In genomic region chr4:119733184-119733880, GRCm38 (mm10) we compare ENCODE assay signal across 8 mouse cellular contexts. TPM values are rescaled to one million over a fixed set of nuclear protein-coding genes. Genes with fewer than 3 reads are reported as not detected.
DNase-seq lines count a peak whose midpoint lies in the region; ATAC-seq and TF ChIP-seq lines count a peak whose summit lies in the region.

Gene Hivep3, plus strand, starts transcription at chr4:119733784.

- 0% methylated on average over 47 of the region's 47 CpGs for WGBS in forebrain, embryonic 10.5 days
- under 1% methylated on average over 40 of the region's 47 CpGs for WGBS in heart, embryonic 14.5 days
- 1% methylated on average over 40 of the region's 47 CpGs for WGBS in liver, embryonic 11.5 days

- no peaks in the 10 kb centered on the region for H3K36me3 ChIP-seq in forebrain, embryonic 10.5 days (replicated peaks)
- H3K36me3 ChIP-seq in heart, embryonic 14.5 days (ENCODE audit: control insufficient read depth, insufficient read depth, low read length): no peaks in the 10 kb centered on the region
- no peaks in the 10 kb centered on the region for H3K36me3 ChIP-seq in liver, embryonic 11.5 days (ENCODE audit: control insufficient read depth, insufficient read depth, low read length)
- no peaks in the 10 kb centered on the region for H3K36me3 ChIP-seq in myocyte (ENCODE audit: control insufficient read depth, insufficient read depth)

- peak; percentile 93 for DNase-seq in c-Kit-positive CD71-positive TER-119-negative erythroid progenitor cells, embryonic 14.5 days (ENCODE audit: low read depth)
- peak; percentile 100 for DNase-seq in forebrain, embryonic 10.5 days (ENCODE audit: extremely low spot score, low spot score)
- peak; percentile 100 for DNase-seq in kidney, postnatal 10 days
- peak; percentile 100 for DNase-seq in liver, embryonic 11.5 days (ENCODE audit: low spot score)
- DNase-seq in spleen, postnatal 4 days (ENCODE audit: low spot score in 2 of 2): peak; percentile 98 to 99

- H3K9me3 ChIP-seq in forebrain, embryonic 10.5 days: no peaks in the 10 kb centered on the region
- H3K9me3 ChIP-seq in heart, embryonic 14.5 days (ENCODE audit: control insufficient read depth, low read length): no peaks in the 10 kb centered on the region
- no peaks in the 10 kb centered on the region for H3K9me3 ChIP-seq in liver, embryonic 11.5 days (ENCODE audit: control insufficient read depth, low read length)

- peaks cover 39% of the 10 kb centered on the region for H3K27me3 ChIP-seq in forebrain, embryonic 10.5 days (ENCODE audit: poor library complexity, severe bottlenecking)
- H3K27me3 ChIP-seq in heart, embryonic 14.5 days (ENCODE audit: control insufficient read depth, insufficient read depth, low read length): peaks cover 14% of the 10 kb centered on the region
- H3K27me3 ChIP-seq in liver, embryonic 11.5 days (replicated peaks; ENCODE audit: control insufficient read depth, insufficient read depth, low read length): peaks cover 22% of the 10 kb centered on the region
- H3K27me3 ChIP-seq in myocyte (ENCODE audit: control insufficient read depth, insufficient read depth, insufficient read length): peaks cover 27% of the 10 kb centered on the region

- H3K9ac ChIP-seq in heart, embryonic 14.5 days (ENCODE audit: low read length): peak within 1 kb of the TSS; percentile 78
- peak within 1 kb of the TSS; percentile 35; the same call in 1 of the 2 replicates for H3K9ac ChIP-seq in liver, embryonic 11.5 days (ENCODE audit: low read depth, low read length)

- H3K4me3 ChIP-seq in forebrain, embryonic 10.5 days: peak within 1 kb of the TSS; percentile 83
- H3K4me3 ChIP-seq in heart, embryonic 14.5 days (ENCODE audit: control insufficient read depth in 1 of 2, insufficient read depth in 1 of 2, low read depth in 1 of 2, low read length in 2 of 2): peak within 1 kb of the TSS; percentile 72 to 95
- H3K4me3 ChIP-seq in liver, embryonic 11.5 days (ENCODE audit: low read depth, low read length): peak within 1 kb of the TSS; percentile 72
- H3K4me3 ChIP-seq in myocyte: no peak within 1 kb of the TSS

- TF ChIP-seq POLR2A in myocyte (IDR thresholded peaks at IDR 0.05; ENCODE audit: insufficient read length, low read depth): no peak

- H3K4me2 ChIP-seq in heart, embryonic 14.5 days (ENCODE audit: low read length): peak within 1 kb of the TSS; percentile 100
- peak within 1 kb of the TSS; percentile 98 for H3K4me2 ChIP-seq in liver, embryonic 11.5 days
- peak within 1 kb of the TSS; percentile 96 for H3K4me2 ChIP-seq in myocyte (ENCODE audit: low read depth)

- H3K27ac ChIP-seq in forebrain, embryonic 10.5 days: peak within 1 kb of the TSS; percentile 40; the same call in 1 of the 2 replicates
- H3K27ac ChIP-seq in heart, embryonic 14.5 days (replicated peaks in 1 of 2; ENCODE audit: control insufficient read depth in 1 of 2, insufficient read depth in 1 of 2, low read depth in 2 of 2, low read length in 2 of 2): peak within 1 kb of the TSS; percentile 71 to 72
- H3K27ac ChIP-seq in liver, embryonic 11.5 days (ENCODE audit: low read depth, low read length): no peak within 1 kb of the TSS; the same call in 1 of the 2 replicates

- ATAC-seq in CD4-positive, CD25-positive, alpha-beta regulatory T cell, adult 4 months: peak; percentile 96
- ATAC-seq in heart, embryonic 14.5 days (ENCODE audit: insufficient number of reproducible peaks, insufficient read depth, low FRiP score, low read depth): peak; percentile 99
- ATAC-seq in liver, embryonic 11.5 days (replicated peaks; ENCODE audit: low FRiP score): peak; percentile 99

- H3K4me1 ChIP-seq in forebrain, embryonic 10.5 days: peaks cover 17% of the 10 kb centered on the region
- 0 out of 4 replicates have a peak, but pooled peaks cover 2 to 4% of the 10 kb centered on the region in 2 experiments for H3K4me1 ChIP-seq in heart, embryonic 14.5 days (ENCODE audit: control insufficient read depth in 2 of 2, insufficient read depth in 2 of 2, low read length in 2 of 2)
- H3K4me1 ChIP-seq in liver, embryonic 11.5 days (replicated peaks; ENCODE audit: control insufficient read depth, insufficient read depth, low read length): peaks cover under 1% of the 10 kb centered on the region; the same call in 1 of the 2 replicates

- H3K79me2 ChIP-seq in myocyte (ENCODE audit: control insufficient read depth, insufficient read depth): no peaks in the 10 kb centered on the region

- H3ac ChIP-seq in myocyte (ENCODE audit: control insufficient read depth, insufficient read length): no peak within 1 kb of the TSS

TF ChIP-seq in myocyte, 11 proteins besides CTCF, POLR2A, EP300 and RAD21:
- TF ChIP-seq CEBPB (IDR thresholded peaks at IDR 0.05; ENCODE audit: insufficient read depth, poor library complexity, severe bottlenecking): no peak
- TF ChIP-seq TCF3 (IDR thresholded peaks at IDR 0.05; ENCODE audit: insufficient read length, low read depth): no peak
- no peak for TF ChIP-seq POLR2AphosphoS2 (IDR thresholded peaks at IDR 0.05; ENCODE audit: insufficient read length, low read depth)
- no peak for TF ChIP-seq REST (IDR thresholded peaks at IDR 0.05; ENCODE audit: insufficient read depth, insufficient read length)
- TF ChIP-seq MYOG (IDR thresholded peaks at IDR 0.05; ENCODE audit: control insufficient read depth in 1 of 3, insufficient read depth in 1 of 3, insufficient read length in 2 of 3, low read depth in 2 of 3): no peak
- TF ChIP-seq MYOD1 (IDR thresholded peaks at IDR 0.05; ENCODE audit: control insufficient read depth in 1 of 3, insufficient read length in 2 of 3, low read depth in 2 of 3): no peak
- TF ChIP-seq USF1 (IDR thresholded peaks at IDR 0.05; ENCODE audit: low read depth): no peak
- TF ChIP-seq MAX (IDR thresholded peaks at IDR 0.05; ENCODE audit: low read depth): no peak
- no peak for TF ChIP-seq SRF (IDR thresholded peaks at IDR 0.05; ENCODE audit: control insufficient read depth, insufficient read length, low read depth)
- TF ChIP-seq E2F4 (IDR thresholded peaks at IDR 0.05; ENCODE audit: insufficient read depth): no peak
- TF ChIP-seq TCF12 (IDR thresholded peaks at IDR 0.05; ENCODE audit: insufficient read depth, poor library complexity, severe bottlenecking): no peak
TF ChIP-seq in myocyte: peak in this region for 0.

RNA-seq across cellular contexts. Expression of gene Hivep3, which starts in this region (rescaled TPM):
- polyA plus RNA-seq in CD4-positive, CD25-positive, alpha-beta regulatory T cell, adult 4 months (2017; shearing (Covaris generic)): 10 to 100 TPM; 19.6 to 23.1 TPM
- 0.89 and 1.4 TPM in 2 replicates for polyA plus RNA-seq in forebrain, embryonic 10.5 days (2016; fragmentation: Nextera tagmentation; extraction: Ambion mirVana)
- 6.2 and 6.8 TPM in 2 replicates for polyA plus RNA-seq in heart, embryonic 14.5 days (2014; fragmentation: Nextera tagmentation; extraction: Ambion mirVana)
- 2.7 and 2.9 TPM in 2 replicates for polyA plus RNA-seq in liver, embryonic 11.5 days (2014; fragmentation: Nextera tagmentation; extraction: Ambion mirVana)
- polyA plus RNA-seq in myocyte (2012; fragmentation: generic; extraction: Trizol): 0.54 TPM
